8 mouse cellular contexts compared by ENCODE assay signal in the genomic region with DNA sequence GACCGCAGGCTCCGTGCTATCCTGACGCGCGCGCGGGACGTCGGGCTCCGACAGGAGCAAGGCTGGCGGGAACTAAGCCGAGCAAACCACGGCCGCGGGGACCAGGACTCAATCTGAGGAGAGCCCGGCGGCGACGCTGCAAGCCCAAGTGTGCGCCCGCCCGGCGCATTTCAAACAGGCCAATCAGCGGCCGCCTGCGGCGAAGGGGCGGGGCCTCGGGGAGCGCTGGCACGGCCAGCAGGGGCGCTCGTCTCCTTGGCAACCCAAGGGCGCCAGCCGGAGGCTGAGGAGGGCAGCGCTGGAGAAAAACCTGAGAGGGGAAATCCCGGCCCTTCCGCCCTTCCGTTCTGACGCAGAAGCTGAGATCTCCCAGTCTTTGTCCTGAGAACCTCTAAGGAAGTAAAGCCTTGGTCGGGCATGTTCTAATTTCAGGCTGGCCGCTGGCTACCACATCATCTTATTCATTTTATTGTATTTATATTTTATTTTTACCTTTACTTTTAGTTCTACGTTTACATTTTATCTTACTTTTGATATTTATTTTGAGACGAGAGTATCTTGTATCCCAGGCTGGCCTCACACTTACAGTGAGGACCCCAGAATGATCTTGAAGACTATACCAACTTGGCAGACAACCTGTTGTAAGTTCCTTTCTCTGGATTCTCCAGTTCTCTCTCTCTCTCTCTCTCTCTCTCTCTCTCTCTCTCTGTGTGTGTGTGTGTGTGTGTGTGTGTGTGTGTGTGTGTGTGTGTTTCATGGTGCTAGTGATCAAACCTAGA. TPM values are rescaled to one million over a fixed set of nuclear protein-coding genes. Genes with fewer than 3 reads are reported as not detected.
A peak's percentile ranks its signal among the peaks of the same experiment; 100 is the strongest.
DNase-seq lines count a peak whose midpoint lies in the region; ATAC-seq lines count a peak whose summit lies in the region.

A gene (minus strand): TSS at position 152 of the 779 bp plus-strand sequence.

- peak; percentile 95 for ATAC-seq in heart, embryonic 14.5 days (ENCODE audit: insufficient number of reproducible peaks, insufficient read depth, low FRiP score, low read depth)
- ATAC-seq in liver, embryonic 13.5 days (ENCODE audit: low read depth) = peak; percentile 91
- ATAC-seq in stomach, embryonic 16.5 days (ENCODE audit: insufficient read depth, low FRiP score) = peak; percentile 93

- peaks cover 24% of the 10 kb centered on the region for H3K36me3 ChIP-seq in heart, embryonic 14.5 days (ENCODE audit: control insufficient read depth, insufficient read depth, low read length)
- H3K36me3 ChIP-seq in liver, embryonic 13.5 days = peaks cover 29% of the 10 kb centered on the region
- peaks cover 8% of the 10 kb centered on the region; the same call in 1 of the 2 replicates for H3K36me3 ChIP-seq in stomach, embryonic 16.5 days (ENCODE audit: control insufficient read depth, insufficient read depth, low read length)

- H3K9me3 ChIP-seq in heart, embryonic 14.5 days (ENCODE audit: control insufficient read depth, low read length) = no peaks in the 10 kb centered on the region
- no peaks in the 10 kb centered on the region for H3K9me3 ChIP-seq in liver, embryonic 13.5 days (replicated peaks)
- H3K9me3 ChIP-seq in stomach, embryonic 16.5 days (replicated peaks; ENCODE audit: control insufficient read depth, low read length) = no peaks in the 10 kb centered on the region

- H3K4me1 ChIP-seq in brown adipose tissue, adult 24 weeks (ENCODE audit: control insufficient read depth, insufficient read depth, insufficient read length, low read length) = no peaks in the 10 kb centered on the region
- peaks cover 3 to 6% of the 10 kb centered on the region in 2 experiments; a peak in 3 of 4 replicates for H3K4me1 ChIP-seq in heart, embryonic 14.5 days (ENCODE audit: control insufficient read depth in 2 of 2, insufficient read depth in 2 of 2, low read length in 2 of 2)
- peaks cover 37% of the 10 kb centered on the region for H3K4me1 ChIP-seq in liver, embryonic 13.5 days (replicated peaks)
- peaks cover 14% of the 10 kb centered on the region; the same call in 1 of the 2 replicates for H3K4me1 ChIP-seq in stomach, embryonic 16.5 days (ENCODE audit: control insufficient read depth, insufficient read depth, low read length)

- H3K27ac ChIP-seq in brown adipose tissue, adult 24 weeks (replicated peaks; ENCODE audit: low read depth, low read length) = peak within 1 kb of the TSS; percentile 93
- peak within 1 kb of the TSS; percentile 73 to 75 for H3K27ac ChIP-seq in heart, embryonic 14.5 days (replicated peaks in 1 of 2; ENCODE audit: control insufficient read depth in 1 of 2, insufficient read depth in 1 of 2, low read depth in 2 of 2, low read length in 2 of 2)
- H3K27ac ChIP-seq in liver, embryonic 13.5 days = peak within 1 kb of the TSS; percentile 92
- H3K27ac ChIP-seq in stomach, embryonic 16.5 days (ENCODE audit: low read length) = peak within 1 kb of the TSS; percentile 81

- peak; percentile 97 for DNase-seq in CD4-positive, CD25-positive, alpha-beta regulatory T cell, adult 2 months (ENCODE audit: low read depth, low spot score)
- peak; percentile 86 for DNase-seq in fibroblast of lung, adult 2 months (ENCODE audit: low read depth)
- peak; percentile 98 for DNase-seq in kidney, postnatal 14 days
- DNase-seq in liver, embryonic 13.5 days = peak; percentile 95
- peak; percentile 99 for DNase-seq in neural tube, embryonic 10.5 days (ENCODE audit: extremely low spot score, low spot score)

- WGBS in heart, embryonic 14.5 days = under 1% methylated on average over 44 of the region's 44 CpGs
- under 1% methylated on average over 44 of the region's 44 CpGs for whole genome bisulfite sequencing in liver, embryonic 13.5 days (ENCODE audit: insufficient replicate concordance)
- under 1% methylated on average over 44 of the region's 44 CpGs for WGBS in stomach, embryonic 16.5 days

- peak within 1 kb of the TSS; percentile 76 for H3K9ac ChIP-seq in heart, embryonic 14.5 days (ENCODE audit: low read length)
- peak within 1 kb of the TSS; percentile 96 for H3K9ac ChIP-seq in liver, embryonic 13.5 days
- H3K9ac ChIP-seq in stomach, embryonic 16.5 days (ENCODE audit: low read length) = peak within 1 kb of the TSS; percentile 84

- peak within 1 kb of the TSS; percentile 89 for H3K4me2 ChIP-seq in heart, embryonic 14.5 days (ENCODE audit: low read length)
- peak within 1 kb of the TSS; percentile 83 for H3K4me2 ChIP-seq in liver, embryonic 13.5 days
- peak within 1 kb of the TSS; percentile 93 for H3K4me2 ChIP-seq in stomach, embryonic 16.5 days (ENCODE audit: low read depth, low read length)

- peak within 1 kb of the TSS; percentile 82 for H3K4me3 ChIP-seq in brown adipose tissue, adult 24 weeks (ENCODE audit: insufficient read depth, low read depth, low read length)
- H3K4me3 ChIP-seq in heart, embryonic 14.5 days (ENCODE audit: control insufficient read depth in 1 of 2, insufficient read depth in 1 of 2, low read depth in 1 of 2, low read length in 2 of 2) = peak within 1 kb of the TSS; percentile 80 to 95
- peak within 1 kb of the TSS; percentile 96 for H3K4me3 ChIP-seq in liver, embryonic 13.5 days (replicated peaks)
- peak within 1 kb of the TSS; percentile 89 for H3K4me3 ChIP-seq in stomach, embryonic 16.5 days (replicated peaks; ENCODE audit: low read length)

- H3K27me3 ChIP-seq in heart, embryonic 14.5 days (ENCODE audit: control insufficient read depth, insufficient read depth, low read length) = no peaks in the 10 kb centered on the region
- no peaks in the 10 kb centered on the region for H3K27me3 ChIP-seq in liver, embryonic 13.5 days
- H3K27me3 ChIP-seq in stomach, embryonic 16.5 days (ENCODE audit: control insufficient read depth, insufficient read depth, low read length) = no peaks in the 10 kb centered on the region

RNA-seq across cellular contexts. Expression of the gene that starts here (rescaled TPM):
- 1.1 and 1.6 TPM in 2 replicates for polyA plus RNA-seq in brown adipose tissue, adult 24 weeks (2012; ENCODE audit: insufficient read depth, insufficient read length, missing spikeins)
- 77.1 and 82.9 TPM in 2 replicates for polyA plus RNA-seq in heart, embryonic 14.5 days (2014; fragmentation: Nextera tagmentation; extraction: Ambion mirVana)
- 69.3 and 83.8 TPM in 2 replicates for polyA plus RNA-seq in liver, embryonic 13.5 days (2015; fragmentation: Nextera tagmentation; extraction: Ambion mirVana)
- polyA plus RNA-seq in stomach, embryonic 16.5 days (2015; fragmentation: Nextera tagmentation; extraction: Ambion mirVana) = 102 and 124 TPM in 2 replicates

Comparison
In these comparisons a context has a peak if more than half of its experiments do, and no peak if none do; other contexts are left out.
1. Peak in every context shown above with its lines: DNase-seq, ATAC-seq, H3K4me3 ChIP-seq and H3K27ac ChIP-seq.
2. RNA of the gene that starts here (polyA plus RNA-seq): 102 to 124 TPM in stomach, embryonic 16.5 days, 77.1 to 82.9 TPM in heart, embryonic 14.5 days and 69.3 to 83.8 TPM in liver, embryonic 13.5 days; 1.1 to 1.6 TPM in brown adipose tissue, adult 24 weeks; every median in the first group is over 10 times any median in the second.